Mouse (Mus musculus) heart, embryonic 12.5 days (tissue): ENCODE data around the gene Arl8a. TPM values are rescaled to one million over a fixed set of nuclear protein-coding genes. Genes with fewer than 3 reads are reported as not detected.

Source experiments
- ATAC-seq: fragments of 200-750 bp; cut with Nextera tagmentation; 2 replicates; pipeline ENCODE4 v1.8.0; 2017; ENCODE audit warnings: moderate TSS enrichment, moderate library complexity; ENCODE audit not compliant: insufficient number of reproducible peaks, low FRiP score
- H3K27ac ChIP-seq: fragments of 300-500 bp; sonication (generic); 2 replicates; pipeline ENCODE4 v1.5.1; 2016; ENCODE audit warnings: mild to moderate bottlenecking, moderate library complexity; ENCODE audit not compliant: poor library complexity, severe bottlenecking
- H3K27me3 ChIP-seq: fragments of 300-500 bp; sonication (generic); replicated peaks from 2 replicates; pipeline ENCODE4 v1.6.1; 2016; ENCODE audit warnings: mild to moderate bottlenecking, moderate library complexity
- H3K36me3 ChIP-seq: fragments of 300-500 bp; sonication (generic); 2 replicates; pipeline ENCODE4 v1.6.1; 2016; ENCODE audit warnings: mild to moderate bottlenecking, moderate library complexity
- H3K4me1 ChIP-seq: fragments of 300-500 bp; sonication (generic); replicated peaks from 2 replicates; pipeline ENCODE4 v1.6.1; 2016; ENCODE audit warnings: mild to moderate bottlenecking
- H3K4me2 ChIP-seq: fragments of 300-500 bp; sonication (generic); 2 replicates; pipeline ENCODE4 v1.6.1; 2016; ENCODE audit warnings: mild to moderate bottlenecking, moderate library complexity
- H3K4me3 ChIP-seq: fragments of 300-500 bp; sonication (generic); 2 replicates; pipeline ENCODE4 v1.5.1; 2016; ENCODE audit warnings: mild to moderate bottlenecking
- H3K9ac ChIP-seq: fragments of 300-500 bp; sonication (generic); 2 replicates; pipeline ENCODE4 v1.6.1; 2016; ENCODE audit warnings: mild to moderate bottlenecking, moderate library complexity
- H3K9me3 ChIP-seq: fragments of 300-500 bp; sonication (generic); replicated peaks from 2 replicates; pipeline ENCODE4 v1.6.1; 2016; ENCODE audit warnings: mild to moderate bottlenecking, moderate library complexity
- WGBS: fragments of 180-500 bp; shearing (Covaris S2); methylation state at CpG from one replicate; pipeline ENCODE4 v1.1.7; 2016; 5-methylcytosine and 5-hydroxymethylcytosine counted together
- polyA plus RNA-seq: library from polyadenylated mRNA; unstranded; fragments of >200 nt; fragmentation: Nextera tagmentation; extraction: Ambion mirVana; gene quantifications from 2 replicates; pipeline ENCODE4 v1.2.1, GENCODE M21; 2016

The Arl8a gene
- polyA plus RNA-seq, 1 experiment from 2014 or later = 36.6 TPM

DNA sequence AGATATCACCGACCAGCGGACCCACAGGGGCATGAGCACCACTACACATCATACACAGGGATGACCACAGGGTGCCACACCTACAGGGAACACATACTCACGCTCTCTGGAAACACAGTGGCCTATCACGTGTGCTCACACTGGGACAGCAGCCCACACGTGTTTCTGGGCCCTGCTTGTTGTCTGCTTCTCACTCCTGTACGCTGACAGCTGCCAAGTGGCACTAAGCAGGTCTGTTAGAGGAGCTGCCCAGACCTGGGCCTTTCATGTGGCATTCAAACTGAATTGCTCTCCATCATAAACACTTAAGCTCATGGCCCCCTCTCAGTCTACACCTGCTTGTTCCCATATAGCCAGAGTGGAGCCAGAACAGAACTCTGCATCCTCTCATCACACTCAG lies 9.7 kb downstream of the Arl8a start:
- peak; percentile 43; the same call in 1 of the 2 replicates for ATAC-seq
- no peak overlapping the region for H3K9ac ChIP-seq
- H3K4me1 ChIP-seq = peaks cover 36% of the 10 kb centered on the region
- peaks cover 51% of the 10 kb centered on the region for H3K27me3 ChIP-seq
- H3K9me3 ChIP-seq = no peaks in the 10 kb centered on the region
- peaks cover 19% of the 10 kb centered on the region for H3K36me3 ChIP-seq
- WGBS = 57% methylated on average over 6 of the region's 6 CpGs
- no peak overlapping the region for H3K27ac ChIP-seq
- no peak overlapping the region for H3K4me2 ChIP-seq
- H3K4me3 ChIP-seq = no peak overlapping the region

DNA sequence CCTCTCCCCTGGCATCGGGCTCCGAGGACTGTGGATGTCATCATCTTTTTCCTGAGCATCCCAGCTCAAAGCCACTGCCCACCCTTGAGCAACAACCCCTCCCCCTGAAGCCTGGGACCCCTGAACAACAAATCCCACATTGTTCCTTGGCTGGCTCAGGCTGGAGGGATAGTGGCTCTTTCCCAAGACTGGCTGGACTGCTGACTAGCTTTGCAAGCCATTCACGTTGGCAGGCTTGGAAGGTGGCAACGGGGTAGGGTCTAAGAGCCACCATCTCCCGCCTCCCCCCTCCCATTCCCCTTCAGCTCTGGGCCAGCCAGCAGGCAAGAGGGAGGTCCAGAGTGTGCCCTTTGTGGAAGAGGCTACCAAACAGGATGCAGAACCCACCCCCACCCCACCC lies 12.0 kb downstream of the Arl8a start:
- Histone ChIP-seq H3K4me3 (no peak overlapping the region), H3K4me1 (peaks cover 36% of the 10 kb centered on the region), H3K4me2 (no peak overlapping the region), H3K27me3 (peaks cover 56% of the 10 kb centered on the region), H3K36me3 (peaks cover 14% of the 10 kb centered on the region), H3K27ac (no peak overlapping the region), H3K9me3 (no peaks in the 10 kb centered on the region), H3K9ac (no peak overlapping the region)
- WGBS = 70% methylated on average over 5 of the region's 5 CpGs
- no peak for ATAC-seq

DNA sequence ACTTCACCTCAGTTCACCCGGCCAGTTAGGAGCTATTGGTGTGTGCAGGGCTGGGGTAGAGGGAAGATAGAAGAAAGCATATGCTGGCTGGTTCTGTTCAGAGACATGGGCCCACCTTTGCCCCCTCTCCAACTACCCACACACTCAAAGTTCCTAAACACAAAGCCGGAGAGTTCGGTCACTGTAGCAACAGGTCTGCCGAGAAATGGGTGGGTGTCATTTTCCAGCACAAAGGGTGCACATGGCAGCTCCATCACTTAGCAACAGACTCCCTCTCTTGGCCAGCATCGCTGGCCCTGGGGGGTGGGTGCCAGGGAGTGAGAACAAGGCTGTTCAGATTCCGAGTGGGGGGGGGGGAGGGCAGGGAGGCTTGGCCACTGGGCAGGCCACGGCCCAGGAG lies 12.4 kb downstream of the Arl8a start:
- no peak overlapping the region for H3K9ac ChIP-seq
- H3K36me3 ChIP-seq = peaks cover 14% of the 10 kb centered on the region
- 74% methylated on average over 7 of the region's 7 CpGs for whole genome bisulfite sequencing
- ATAC-seq = no peak
- H3K4me2 ChIP-seq = no peak overlapping the region
- no peaks in the 10 kb centered on the region for H3K9me3 ChIP-seq
- H3K27me3 ChIP-seq = peaks cover 60% of the 10 kb centered on the region
- H3K4me1 ChIP-seq = peaks cover 34% of the 10 kb centered on the region
- no peak overlapping the region for H3K27ac ChIP-seq
- no peak overlapping the region for H3K4me3 ChIP-seq

DNA sequence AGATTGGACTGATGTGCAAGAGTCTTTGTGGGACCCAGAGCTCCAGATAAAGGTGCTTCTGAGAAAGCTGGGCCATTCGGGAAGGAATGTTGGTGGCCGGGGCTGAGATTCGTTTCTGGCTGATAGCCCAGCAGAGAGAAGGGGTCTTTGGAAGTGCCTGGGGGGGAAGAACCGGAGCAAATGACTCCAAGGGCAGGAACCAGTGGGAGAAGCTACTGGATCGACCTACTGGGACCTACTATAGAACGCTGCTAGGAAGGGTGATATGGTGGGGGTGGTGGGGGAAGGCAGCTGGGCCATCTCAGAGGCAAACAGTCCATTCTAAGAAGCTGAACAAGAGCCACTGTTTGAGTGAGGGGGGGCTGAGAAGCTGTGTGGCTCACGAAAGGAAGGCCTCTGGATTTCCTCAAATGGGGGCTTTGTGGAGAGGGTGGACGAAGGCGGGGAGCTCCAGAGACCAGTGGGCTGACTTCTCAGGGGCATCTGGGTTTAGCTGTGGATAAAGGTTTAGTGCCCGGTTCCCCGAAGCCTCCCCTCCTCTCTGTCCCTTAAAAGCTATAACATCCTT lies 13.0 kb downstream of the Arl8a start:
- Histone ChIP-seq H3K4me1 (peaks cover 29% of the 10 kb centered on the region), H3K27ac (no peak overlapping the region), H3K36me3 (peaks cover 14% of the 10 kb centered on the region), H3K4me3 (no peak overlapping the region), H3K9ac (no peak overlapping the region), H3K4me2 (no peak overlapping the region), H3K9me3 (no peaks in the 10 kb centered on the region), H3K27me3 (peaks cover 66% of the 10 kb centered on the region)
- ATAC-seq = no peak
- WGBS = 70% methylated on average over 11 of the region's 11 CpGs

DNA sequence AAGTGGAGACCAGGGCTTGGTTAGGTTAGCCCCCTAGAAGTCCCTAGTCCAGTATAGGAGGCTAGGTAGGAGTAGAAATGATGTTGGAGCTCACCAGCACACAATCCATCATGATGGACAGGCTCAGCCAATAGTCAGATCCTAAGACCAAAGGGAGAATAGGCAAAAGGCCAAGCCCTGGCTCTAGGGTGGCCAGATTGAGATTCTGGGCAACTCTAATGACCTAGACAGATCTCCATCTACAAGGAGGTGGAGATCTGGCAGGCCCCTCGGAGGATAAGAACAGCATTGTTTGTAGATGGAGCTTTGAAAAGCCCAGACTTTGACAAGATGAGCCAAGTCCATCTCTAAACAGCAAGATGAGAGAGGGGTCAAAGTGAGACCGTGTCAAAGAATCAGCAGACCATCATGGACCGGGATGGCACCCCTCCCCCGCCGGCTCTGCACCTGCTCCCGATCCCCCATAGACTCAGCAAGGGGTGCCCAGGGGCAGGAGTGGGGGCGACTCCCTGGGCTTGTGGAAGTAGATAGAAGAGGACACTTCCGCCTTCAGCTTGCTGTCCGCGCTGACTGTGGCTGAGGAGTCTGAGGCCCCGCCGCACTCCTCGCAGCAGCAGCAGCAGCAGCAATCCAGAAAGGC lies 13.9 kb downstream of the Arl8a start:
- Histone ChIP-seq H3K9ac (no peak overlapping the region; the same call in 1 of the 2 replicates), H3K9me3 (no peaks in the 10 kb centered on the region), H3K27ac (no peak overlapping the region), H3K36me3 (peaks cover 9% of the 10 kb centered on the region), H3K4me1 (peaks cover 20% of the 10 kb centered on the region), H3K4me3 (no peak overlapping the region), H3K4me2 (no peak overlapping the region), H3K27me3 (peaks cover 66% of the 10 kb centered on the region)
- 77% methylated on average over 13 of the region's 13 CpGs for WGBS
- ATAC-seq = no peak

DNA sequence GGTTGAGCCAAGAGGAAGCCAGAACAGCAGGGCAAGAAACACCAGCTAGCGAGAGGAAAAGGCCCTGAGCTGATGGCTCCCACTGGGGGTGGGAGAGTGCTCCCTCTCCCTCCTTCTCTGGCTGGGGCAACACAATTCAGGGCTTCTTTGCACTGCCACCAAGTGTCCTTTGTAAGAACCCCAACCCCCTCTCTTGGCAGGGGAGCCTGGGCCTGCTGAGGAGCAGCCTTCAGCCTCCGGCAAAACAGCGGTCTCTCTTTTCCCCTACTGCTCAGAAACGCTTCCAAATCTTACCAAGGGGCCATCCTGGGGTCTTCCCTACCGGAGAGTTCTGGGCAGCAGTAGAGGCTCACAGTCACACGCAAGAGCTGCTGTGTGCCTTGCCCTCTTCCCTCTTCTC lies 16.1 kb downstream of the Arl8a start:
- Histone ChIP-seq H3K4me1 (0 out of 2 replicates have a peak, but pooled peaks cover 5% of the 10 kb centered on the region), H3K9ac (no peak overlapping the region), H3K4me3 (no peak overlapping the region), H3K27me3 (peaks cover 84% of the 10 kb centered on the region), H3K4me2 (no peak overlapping the region), H3K27ac (no peak overlapping the region), H3K36me3 (no peaks in the 10 kb centered on the region), H3K9me3 (no peaks in the 10 kb centered on the region)
- WGBS = 63% methylated on average over 6 of the region's 6 CpGs
- no peak for ATAC-seq

DNA sequence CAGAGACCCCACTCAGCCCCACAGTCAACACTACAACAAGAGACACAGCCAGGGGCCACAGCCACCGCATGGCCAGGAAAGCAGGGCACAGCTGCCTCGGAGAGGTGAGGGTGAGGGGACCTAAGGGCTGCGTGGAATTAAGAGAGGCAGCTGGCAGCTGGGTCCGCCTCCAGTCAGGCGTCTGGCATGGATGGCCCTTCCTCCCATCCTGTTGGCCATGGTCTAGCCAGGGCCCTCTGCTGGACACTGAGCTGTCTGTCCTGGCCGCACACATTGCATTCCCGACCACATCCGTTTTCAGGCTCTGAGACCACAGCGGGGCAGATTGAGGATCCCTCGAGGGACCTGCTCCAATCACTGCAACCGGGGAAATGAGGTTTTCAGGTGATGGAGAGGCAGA lies 20.8 kb downstream of the Arl8a start, which contains the start of gene Gpr37l1:
Gene Gpr37l1 (minus strand): TSS at position 247 of the 400 bp plus-strand sequence.
- no peaks in the 10 kb centered on the region for H3K9me3 ChIP-seq
- no peaks in the 10 kb centered on the region for H3K36me3 ChIP-seq
- ATAC-seq = no peak
- no peak within 1 kb of the TSS for H3K4me2 ChIP-seq
- no peak within 1 kb of the TSS for H3K4me3 ChIP-seq
- WGBS = 60% methylated on average over 11 of the region's 11 CpGs
- peaks cover 61% of the 10 kb centered on the region for H3K27me3 ChIP-seq
- H3K9ac ChIP-seq = no peak within 1 kb of the TSS
- no peak within 1 kb of the TSS for H3K27ac ChIP-seq
- H3K4me1 ChIP-seq = peaks cover 10% of the 10 kb centered on the region

DNA sequence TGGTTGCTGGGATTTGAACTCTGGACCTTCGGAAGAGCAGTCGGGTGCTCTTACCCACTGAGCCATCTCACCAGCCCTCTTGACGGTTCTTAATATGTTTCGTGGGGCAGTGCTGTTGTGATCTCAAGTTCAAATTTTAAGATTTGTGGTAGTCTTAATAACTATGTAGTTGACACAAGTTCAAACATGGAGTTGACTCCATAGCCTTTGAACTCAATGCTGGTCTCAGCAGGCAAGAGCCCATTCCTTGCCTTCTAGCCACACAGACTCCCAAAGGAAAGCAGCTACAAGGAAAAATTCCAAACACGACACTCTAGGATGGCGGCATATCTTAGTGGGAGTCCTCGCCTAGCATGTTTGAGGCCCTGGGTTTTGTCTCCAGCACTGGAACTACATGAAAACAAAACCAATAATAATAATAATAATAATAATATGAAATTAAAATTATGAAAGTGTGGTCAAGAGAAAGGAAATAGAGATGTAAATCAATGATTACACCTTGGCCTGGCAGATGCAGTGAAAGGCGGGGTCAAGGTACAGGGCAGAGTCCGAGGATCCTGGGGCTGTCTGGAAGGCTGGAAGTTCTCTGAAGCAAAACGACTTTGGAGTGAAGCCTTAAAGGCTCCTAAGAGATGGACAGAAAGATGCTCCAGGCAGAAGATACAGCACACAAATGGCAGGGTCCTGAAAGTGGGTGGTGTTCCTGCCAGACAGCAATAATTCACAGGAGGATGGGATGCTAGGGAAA lies 22.0 kb downstream of the Arl8a start:
- no peaks in the 10 kb centered on the region for H3K36me3 ChIP-seq
- H3K9ac ChIP-seq = no peak overlapping the region
- peaks cover 61% of the 10 kb centered on the region for H3K27me3 ChIP-seq
- WGBS = 84% methylated on average over 10 of the region's 10 CpGs
- ATAC-seq = no peak
- no peak overlapping the region for H3K4me3 ChIP-seq
- H3K4me1 ChIP-seq = peaks cover 10% of the 10 kb centered on the region
- no peak overlapping the region for H3K4me2 ChIP-seq
- H3K27ac ChIP-seq = no peak overlapping the region
- no peaks in the 10 kb centered on the region for H3K9me3 ChIP-seq

DNA sequence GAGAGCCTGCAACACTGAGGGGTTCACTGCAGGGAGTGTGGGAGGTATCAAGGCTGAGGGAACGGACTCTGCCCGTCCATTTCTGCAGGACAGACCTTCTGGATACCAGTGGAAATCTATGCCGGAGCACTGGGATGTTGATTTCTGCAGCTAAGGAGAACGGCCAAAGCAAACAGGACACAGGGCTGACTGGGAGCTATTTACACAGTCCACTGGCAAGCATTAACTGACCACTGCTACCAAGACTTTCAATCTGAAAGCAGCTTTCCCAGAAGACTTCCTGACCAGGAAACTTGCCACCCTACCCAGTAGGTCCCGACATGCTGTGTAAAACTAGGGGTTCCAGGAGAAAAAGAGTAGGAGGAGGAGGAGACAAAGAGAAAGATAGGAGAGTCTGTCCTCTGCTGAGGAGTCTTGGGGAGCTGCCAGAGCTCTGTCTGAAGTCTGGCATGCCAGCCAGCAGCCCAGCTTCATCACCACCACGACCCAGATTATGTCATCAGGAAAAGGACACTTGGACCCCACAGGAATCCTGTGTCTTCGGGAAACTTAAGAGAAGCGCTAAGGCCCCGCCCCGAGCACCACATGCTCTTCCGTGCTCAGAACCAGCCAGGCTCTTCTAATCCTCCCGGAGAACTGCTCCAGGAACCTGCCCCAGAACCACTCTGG lies 23.1 kb downstream of the Arl8a start:
- peaks cover 10% of the 10 kb centered on the region for H3K4me1 ChIP-seq
- peaks cover 54% of the 10 kb centered on the region for H3K27me3 ChIP-seq
- no peaks in the 10 kb centered on the region for H3K9me3 ChIP-seq
- ATAC-seq = peak; percentile 36; the same call in 1 of the 2 replicates
- H3K27ac ChIP-seq = peak overlapping the region; percentile 11
- H3K36me3 ChIP-seq = no peaks in the 10 kb centered on the region
- H3K9ac ChIP-seq = no peak overlapping the region
- peak overlapping the region; percentile 39 for H3K4me2 ChIP-seq
- no peak overlapping the region for H3K4me3 ChIP-seq
- 41% methylated on average over 12 of the region's 12 CpGs for WGBS

DNA sequence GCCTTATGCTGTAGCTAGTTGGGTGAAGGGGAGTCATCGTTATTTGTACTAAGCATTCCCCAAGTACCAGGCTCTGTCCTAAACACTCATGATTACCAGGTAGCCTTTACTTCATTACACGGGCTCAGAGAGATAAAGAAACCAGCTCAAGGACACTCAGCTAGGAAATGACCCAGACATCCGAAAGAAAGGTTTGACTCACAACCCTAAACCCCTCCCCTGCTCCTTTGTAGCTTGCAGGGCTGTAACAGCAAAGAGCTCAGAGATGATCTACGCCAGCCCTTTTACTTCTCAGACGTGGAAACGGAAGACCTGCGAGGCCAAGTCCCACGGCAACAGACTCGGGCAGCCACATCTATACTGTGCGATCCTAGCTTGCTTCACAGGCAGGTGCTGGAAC lies 23.7 kb downstream of the Arl8a start:
- Histone ChIP-seq H3K27ac (peak overlapping the region; percentile 11; the same call in 1 of the 2 replicates), H3K27me3 (peaks cover 55% of the 10 kb centered on the region), H3K9me3 (no peaks in the 10 kb centered on the region), H3K4me1 (peaks cover 10% of the 10 kb centered on the region), H3K4me2 (peak overlapping the region; percentile 39), H3K4me3 (no peak overlapping the region), H3K9ac (no peak overlapping the region), H3K36me3 (no peaks in the 10 kb centered on the region)
- WGBS = 60% methylated on average over 10 of the region's 10 CpGs
- ATAC-seq = no peak

DNA sequence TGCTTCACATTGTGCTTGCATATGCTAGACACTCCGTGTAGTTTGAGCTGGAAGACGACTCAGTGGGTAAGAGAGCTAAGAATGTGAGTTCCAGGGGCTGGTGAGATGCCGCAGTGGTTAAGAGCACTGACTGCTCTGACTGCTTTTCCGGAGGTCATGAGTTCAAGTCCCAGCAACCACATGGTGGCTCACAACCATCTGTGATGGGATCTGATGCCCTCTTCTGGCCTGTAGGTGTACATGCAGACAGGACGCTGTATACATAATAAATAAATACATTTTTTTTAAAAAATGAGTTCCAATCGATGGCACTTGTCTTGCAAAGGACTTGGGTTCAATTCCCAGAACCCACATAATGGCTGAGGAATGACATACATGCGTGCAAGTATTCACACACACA lies 24.6 kb downstream of the Arl8a start:
- H3K4me1 ChIP-seq = peaks cover 10% of the 10 kb centered on the region
- H3K9me3 ChIP-seq = no peaks in the 10 kb centered on the region
- WGBS = 81% methylated on average over 7 of the region's 7 CpGs
- H3K27ac ChIP-seq = no peak overlapping the region
- no peak overlapping the region for H3K9ac ChIP-seq
- no peak overlapping the region for H3K4me2 ChIP-seq
- ATAC-seq = no peak
- no peaks in the 10 kb centered on the region for H3K36me3 ChIP-seq
- no peak overlapping the region for H3K4me3 ChIP-seq
- peaks cover 53% of the 10 kb centered on the region for H3K27me3 ChIP-seq
